Mouse (Mus musculus): ENCODE data around the gene Dennd1a.

Dennd1a gene

GRCm38 (mm10) chr2:37756220-37756930 lies 530.8 kb downstream of the Dennd1a start:
- Histone ChIP-seq H3K36me3 (ENCODE audit: insufficient read depth, low read length) (no peaks in the 10 kb centered on the region), H3K4me1 (replicated peaks; ENCODE audit: low read depth, low read length) (peaks cover 58% of the 10 kb centered on the region), H3K9me3 (ENCODE audit: low read length) (no peaks in the 10 kb centered on the region), H3K27me3 (ENCODE audit: insufficient read depth, low read length) (peaks cover 63% of the 10 kb centered on the region), H3K4me3 (replicated peaks; ENCODE audit: low read length) (no peak overlapping the region)
- no peak for TF ChIP-seq CTCF (conservative IDR thresholded peaks at IDR 0.05; ENCODE audit: low read length)
- TF ChIP-seq NANOG (IDR thresholded peaks at IDR 0.05; ENCODE audit: borderline replicate concordance, low read length): no peak
- no peak for TF ChIP-seq POU5F1 (IDR thresholded peaks at IDR 0.05; ENCODE audit: borderline replicate concordance, low read length)

GRCm38 (mm10) chr2:37751114-37751513 lies 536.1 kb downstream of the Dennd1a start:
- H3K9me3 ChIP-seq (ENCODE audit: low read length): no peaks in the 10 kb centered on the region
- H3K36me3 ChIP-seq (ENCODE audit: insufficient read depth, low read length): no peaks in the 10 kb centered on the region
- peaks cover 70% of the 10 kb centered on the region for H3K27me3 ChIP-seq (ENCODE audit: insufficient read depth, low read length)
- no peak for TF ChIP-seq CTCF (conservative IDR thresholded peaks at IDR 0.05; ENCODE audit: low read length)
- no peak for TF ChIP-seq NANOG (IDR thresholded peaks at IDR 0.05; ENCODE audit: borderline replicate concordance, low read length)
- TF ChIP-seq POU5F1 (IDR thresholded peaks at IDR 0.05; ENCODE audit: borderline replicate concordance, low read length): no peak
- H3K4me1 ChIP-seq (replicated peaks; ENCODE audit: low read depth, low read length): peaks cover 21% of the 10 kb centered on the region
- no peak overlapping the region for H3K4me3 ChIP-seq (replicated peaks; ENCODE audit: low read length)

GRCm38 (mm10) chr2:37749323-37749722 lies 537.9 kb downstream of the Dennd1a start:
- peaks cover 8% of the 10 kb centered on the region for H3K4me1 ChIP-seq (replicated peaks; ENCODE audit: low read depth, low read length)
- peaks cover 53% of the 10 kb centered on the region for H3K27me3 ChIP-seq (ENCODE audit: insufficient read depth, low read length)
- TF ChIP-seq NANOG (IDR thresholded peaks at IDR 0.05; ENCODE audit: borderline replicate concordance, low read length) (no peak), POU5F1 (IDR thresholded peaks at IDR 0.05; ENCODE audit: borderline replicate concordance, low read length) (no peak), CTCF (conservative IDR thresholded peaks at IDR 0.05; ENCODE audit: low read length) (no peak)
- H3K4me3 ChIP-seq (replicated peaks; ENCODE audit: low read length): no peak overlapping the region
- H3K9me3 ChIP-seq (ENCODE audit: low read length): no peaks in the 10 kb centered on the region
- no peaks in the 10 kb centered on the region for H3K36me3 ChIP-seq (ENCODE audit: insufficient read depth, low read length)
